Mouse (Mus musculus) adrenal gland, adult 2 months (tissue): ENCODE measurements at regions not wholly inside any gene's neighbourhood (a gene's known extent, or its start where the extent isn't known, plus 50 kb on each side); places are given as distances from the start of the nearest gene placed in this dataset.

Experiments
- DNase-seq: peaks from one replicate; pipeline ENCODE4 v3.0.0; 2021

- DNase-seq: no peak
Observed at GRCm38 (mm10) chr3:104343096-104343495, 122.9 kb upstream of the Magi3 start.

- no peak for DNase-seq
Observed at GRCm38 (mm10) chr3:104342220-104342619, 122.0 kb upstream of the Magi3 start.

GRCm38 (mm10) chr3:104340331-104340730, 120.2 kb upstream of the Magi3 start:
- no peak for DNase-seq

- DNase-seq: no peak
Observed at GRCm38 (mm10) chr3:104336867-104337266, 116.7 kb upstream of the Magi3 start.

- DNase-seq: no peak
Observed at GRCm38 (mm10) chr3:104336308-104336707, 116.1 kb upstream of the Magi3 start.

- DNase-seq: no peak
Observed at GRCm38 (mm10) chr3:104334760-104335159, 114.6 kb upstream of the Magi3 start.

GRCm38 (mm10) chr3:104333345-104333744, 113.2 kb upstream of the Magi3 start:
- DNase-seq: no peak

GRCm38 (mm10) chr3:104330646-104331045, 110.5 kb upstream of the Magi3 start:
- peak; percentile 62 for DNase-seq

- DNase-seq: no peak
Observed at GRCm38 (mm10) chr3:104327829-104328228, 107.7 kb upstream of the Magi3 start.

GRCm38 (mm10) chr3:104327034-104327729, 107.0 kb upstream of the Magi3 start:
- DNase-seq: no peak

- DNase-seq: no peak
Observed at GRCm38 (mm10) chr3:104322591-104322990, 102.4 kb upstream of the Magi3 start.

- DNase-seq: peak; percentile 15
Observed at GRCm38 (mm10) chr3:104320404-104320803, 100.2 kb upstream of the Magi3 start.

- DNase-seq: no peak
Observed at GRCm38 (mm10) chr3:104319377-104319776, 99.2 kb upstream of the Magi3 start.

GRCm38 (mm10) chr3:104318911-104319310, 98.7 kb upstream of the Magi3 start:
- no peak for DNase-seq

- no peak for DNase-seq
Observed at GRCm38 (mm10) chr3:104317528-104317927, 97.4 kb upstream of the Magi3 start.

- no peak for DNase-seq
Observed at GRCm38 (mm10) chr3:104313063-104313462, 92.9 kb upstream of the Magi3 start.

GRCm38 (mm10) chr3:104306961-104307360, 86.8 kb upstream of the Magi3 start:
- DNase-seq: no peak

GRCm38 (mm10) chr3:104305904-104306563, 85.9 kb upstream of the Magi3 start:
- DNase-seq: no peak

GRCm38 (mm10) chr3:104303577-104303976, 83.4 kb upstream of the Magi3 start:
- peak; percentile 29 for DNase-seq

GRCm38 (mm10) chr3:104300201-104300600, 80.0 kb upstream of the Magi3 start:
- DNase-seq: no peak

GRCm38 (mm10) chr3:104298878-104299277, 78.7 kb upstream of the Magi3 start:
- DNase-seq: no peak

- no peak for DNase-seq
Observed at GRCm38 (mm10) chr3:104298409-104298808, 78.2 kb upstream of the Magi3 start.

GRCm38 (mm10) chr3:104297112-104297511, 76.9 kb upstream of the Magi3 start:
- no peak for DNase-seq

- peak; percentile 58 for DNase-seq
Observed at GRCm38 (mm10) chr3:104295856-104296255, 75.7 kb upstream of the Magi3 start.
